Mouse (Mus musculus): ENCODE measurements at regions not wholly inside any gene's neighbourhood (a gene's known extent, or its start where the extent isn't known, plus 50 kb on each side); places are given as distances from the start of the nearest gene placed in this dataset.

DNA sequence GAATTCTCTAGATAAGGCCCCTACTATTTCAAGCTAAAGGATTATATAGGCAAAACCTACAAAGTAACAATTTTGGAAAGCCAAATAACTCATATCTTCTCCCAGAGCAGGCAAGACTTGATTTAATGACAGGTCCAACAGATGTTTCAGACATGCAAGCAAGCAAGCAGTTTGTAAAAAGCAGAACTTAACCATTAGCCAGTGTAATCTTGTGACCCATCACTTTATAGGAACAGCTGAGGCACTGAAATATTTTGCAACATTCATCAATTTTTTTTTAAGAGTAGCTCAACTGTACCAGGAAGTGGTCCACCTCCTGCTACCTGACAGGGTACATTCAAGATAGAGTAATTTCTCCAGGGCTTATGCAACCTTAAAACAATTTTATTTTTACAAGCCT, 147.7 kb downstream of the Gm10715 start:
- TF ChIP-seq CTCF (IDR thresholded peaks at IDR 0.05; ENCODE audit: low read depth, low read length), result no peak
- TF ChIP-seq EP300 (IDR thresholded peaks at IDR 0.05; ENCODE audit: insufficient read depth, low read depth, low read length), result no peak
- no peak for TF ChIP-seq POLR2A (IDR thresholded peaks at IDR 0.05; ENCODE audit: insufficient read depth, low read length)
